Mouse (Mus musculus) hindbrain, postnatal 0 days (tissue): ENCODE data around the gene Btg1. TPM values are rescaled to one million over a fixed set of nuclear protein-coding genes. Genes with fewer than 3 reads are reported as not detected.
A peak's percentile ranks its signal among the peaks of the same experiment; 100 is the strongest.

Experiments
- ATAC-seq: fragments of 200-750 bp; cut with Nextera tagmentation; 2 replicates; pipeline ENCODE4 v1.8.0; 2017; ENCODE audit warnings: mild to moderate bottlenecking, moderate TSS enrichment, moderate library complexity
- DNase-seq: peaks from one replicate; pipeline ENCODE4 v3.0.0-alpha.2; 2015; ENCODE audit warnings: low spot score
- H3K27ac ChIP-seq: fragments of 300-500 bp; sonication (generic); 2 replicates; pipeline ENCODE4 v1.5.1; 2014; ENCODE audit warnings: mild to moderate bottlenecking
- H3K27me3 ChIP-seq: fragments of 300-500 bp; sonication (generic); 2 replicates; pipeline ENCODE4 v1.6.1; 2014; ENCODE audit warnings: low read length, mixed read lengths; ENCODE audit not compliant: insufficient read depth
- H3K36me3 ChIP-seq: fragments of 300-500 bp; sonication (generic); 2 replicates; pipeline ENCODE4 v1.6.1; 2014; ENCODE audit warnings: low read length, mixed read lengths; ENCODE audit not compliant: insufficient read depth
- H3K4me1 ChIP-seq: fragments of 300-500 bp; sonication (generic); 2 replicates; pipeline ENCODE4 v1.6.1; 2014; ENCODE audit warnings: antibody characterized with exemption, low read length, mixed read lengths; ENCODE audit not compliant: insufficient read depth
- H3K4me2 ChIP-seq: fragments of 300-500 bp; sonication (generic); 2 replicates; pipeline ENCODE4 v1.6.1; 2014; ENCODE audit warnings: low read depth, mild to moderate bottlenecking, low read length, moderate library complexity, mixed read lengths
- H3K4me3 ChIP-seq: fragments of 300-500 bp; sonication (generic); 2 replicates; pipeline ENCODE4 v1.5.1; 2014; ENCODE audit warnings: low read length
- H3K9ac ChIP-seq: fragments of 300-500 bp; sonication (generic); replicated peaks from 2 replicates; pipeline ENCODE4 v1.6.1; 2014; ENCODE audit warnings: mild to moderate bottlenecking, low read length, moderate library complexity, mixed read lengths
- H3K9me3 ChIP-seq: fragments of 300-500 bp; sonication (generic); 2 replicates; pipeline ENCODE4 v1.6.1; 2016; ENCODE audit warnings: low read length, mixed read lengths
- CTCF ChIP-seq: IDR thresholded peaks from 2 replicates; pipeline ENCODE4 v1.5.1; 2016; ENCODE audit warnings: antibody characterized with exemption, control low read depth, low read depth
- WGBS: fragments of 180-500 bp; shearing (Covaris S2); extraction: QIAGEN DNeasy Blood & Tissue Kit; methylation state at CpG from one replicate; pipeline ENCODE4 v1.1.7; 2014; 5-methylcytosine and 5-hydroxymethylcytosine counted together
- polyA plus RNA-seq: library from polyadenylated mRNA; unstranded; fragments of >200 nt; fragmentation: Nextera tagmentation; extraction: Ambion mirVana; gene quantifications from 2 replicates; pipeline ENCODE4 v1.2.1, GENCODE M21; 2015
- total RNA-seq: library from RNA; depleted of rRNA; stranded (reverse); fragments of >200 nt; gene quantifications from 2 replicates; pipeline ENCODE4 v1.2.3, GENCODE M21; 2014

Btg1 gene
- total and polyA plus RNA-seq, 2 experiments from 2014 or later: 18.9 to 28.6 TPM

DNA sequence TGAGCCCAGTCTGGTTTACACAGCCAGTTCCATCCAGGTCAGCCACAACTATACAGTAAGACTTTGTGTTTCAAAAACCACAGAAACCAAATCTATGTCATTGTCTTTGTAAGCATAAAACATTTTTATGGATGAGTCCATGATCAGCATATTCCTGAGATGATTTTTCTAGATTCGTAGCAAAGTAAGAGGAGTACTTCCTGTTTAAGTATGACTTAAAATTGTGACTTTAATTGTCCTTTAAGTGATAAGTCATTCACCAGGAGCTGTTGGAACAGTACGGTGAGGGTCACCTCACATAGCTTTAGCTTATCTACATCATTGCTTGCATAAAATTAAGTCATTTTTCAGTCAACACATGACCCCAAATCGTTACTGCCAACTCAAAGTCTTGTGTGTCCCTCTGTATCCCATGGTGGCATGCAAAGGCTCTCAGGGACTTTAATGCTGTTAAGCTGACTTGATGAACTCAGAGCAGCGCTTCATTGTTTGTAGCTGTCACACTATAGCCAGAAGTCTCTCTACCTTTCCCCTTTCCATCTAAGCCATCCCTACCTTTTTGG lies 6.9 kb downstream of the Btg1 start:
- 81% methylated on average over 4 of the region's 4 CpGs for WGBS
- Histone ChIP-seq H3K4me3 (peak overlapping the region; percentile 45), H3K4me1 (peaks cover 21% of the 10 kb centered on the region), H3K9me3 (no peaks in the 10 kb centered on the region), H3K9ac (no peak overlapping the region), H3K27me3 (no peaks in the 10 kb centered on the region), H3K36me3 (0 out of 2 replicates have a peak, but pooled peaks cover 3% of the 10 kb centered on the region), H3K4me2 (peak overlapping the region; percentile 83), H3K27ac (no peak overlapping the region)
- TF ChIP-seq CTCF: no peak
- DNase-seq (no peak), ATAC-seq (no peak)

DNA sequence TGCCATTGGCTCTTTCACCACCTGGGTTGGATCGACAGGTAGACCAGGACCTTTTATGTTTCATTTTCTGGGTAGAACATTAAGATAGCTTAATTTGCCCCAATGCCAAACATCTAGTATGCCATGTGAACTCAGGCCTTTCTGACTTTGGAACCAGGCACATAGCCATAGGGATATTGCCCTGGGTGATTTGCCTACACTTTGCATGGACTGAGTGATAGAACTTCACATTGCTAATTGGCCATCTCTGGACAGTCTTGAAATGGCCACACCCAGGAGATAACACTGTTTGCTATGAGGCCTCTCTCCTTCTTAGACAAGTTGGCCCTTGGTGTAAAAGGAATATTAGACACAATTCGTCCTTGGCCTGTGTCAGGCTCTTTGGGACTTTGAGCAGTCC lies 7.6 kb downstream of the Btg1 start:
- DNase-seq (no peak), ATAC-seq (no peak)
- no peak for TF ChIP-seq CTCF
- H3K27me3 ChIP-seq: no peaks in the 10 kb centered on the region
- peak overlapping the region; percentile 83 for H3K4me2 ChIP-seq
- no peaks in the 10 kb centered on the region for H3K9me3 ChIP-seq
- 0 out of 2 replicates have a peak, but pooled peaks cover 7% of the 10 kb centered on the region for H3K36me3 ChIP-seq
- H3K9ac ChIP-seq: no peak overlapping the region
- 89% methylated on average over 2 of the region's 2 CpGs for WGBS
- H3K27ac ChIP-seq: no peak overlapping the region
- H3K4me1 ChIP-seq: peaks cover 22% of the 10 kb centered on the region
- peak overlapping the region; percentile 9; the same call in 1 of the 2 replicates for H3K4me3 ChIP-seq

DNA sequence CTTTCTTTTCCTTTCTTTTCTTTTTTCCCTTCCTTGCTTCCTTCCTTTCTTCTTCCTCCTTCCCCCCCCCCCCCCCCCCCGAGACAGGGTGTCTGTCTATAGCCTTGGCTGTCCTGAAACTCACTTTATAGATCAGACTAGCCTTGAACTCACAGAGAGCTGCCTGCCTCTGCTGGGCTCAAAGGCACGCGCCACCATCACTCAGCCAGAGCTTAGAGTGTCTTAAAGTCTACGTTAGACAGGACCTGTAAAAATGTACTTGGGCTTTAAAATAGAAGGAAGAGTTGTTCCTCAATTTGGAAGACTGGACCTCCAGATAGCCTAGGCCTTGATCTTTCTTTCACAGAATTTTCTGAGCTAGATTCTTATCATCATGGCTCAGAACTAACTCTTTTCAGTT lies 8.3 kb downstream of the Btg1 start:
- Histone ChIP-seq H3K4me3 (0 out of 2 replicates have a peak overlapping the region, but pooled peaks have one; percentile 2), H3K9me3 (no peaks in the 10 kb centered on the region), H3K27me3 (no peaks in the 10 kb centered on the region), H3K4me2 (peak overlapping the region; percentile 83), H3K9ac (no peak overlapping the region), H3K27ac (no peak overlapping the region), H3K36me3 (0 out of 2 replicates have a peak, but pooled peaks cover 7% of the 10 kb centered on the region), H3K4me1 (peaks cover 23% of the 10 kb centered on the region)
- WGBS: 90% methylated on average over 3 of the region's 4 CpGs
- no peak for TF ChIP-seq CTCF
- DNase-seq: no peak
- no peak for ATAC-seq

DNA sequence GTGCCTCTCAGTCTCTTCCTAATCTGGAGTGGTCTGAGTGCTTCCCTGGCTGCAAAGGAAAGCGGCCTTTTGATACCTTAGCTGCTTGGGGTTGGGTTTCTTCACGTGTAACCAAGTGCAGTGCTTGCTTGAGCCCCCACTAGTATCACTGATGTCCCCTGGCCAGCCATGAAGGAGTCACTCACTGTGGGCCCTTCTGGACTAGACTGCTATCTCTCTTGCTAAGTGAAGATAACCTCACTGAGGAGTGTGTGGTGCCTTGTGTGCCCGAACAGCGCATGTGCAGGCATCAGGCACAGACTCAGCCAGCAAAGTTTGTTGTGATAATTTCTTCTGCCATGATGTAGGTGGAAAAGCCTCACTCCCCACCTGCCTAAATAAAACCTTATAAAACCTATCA lies 8.9 kb downstream of the Btg1 start:
- Histone ChIP-seq H3K4me2 (peak overlapping the region; percentile 83), H3K36me3 (0 out of 2 replicates have a peak, but pooled peaks cover 7% of the 10 kb centered on the region), H3K27ac (no peak overlapping the region), H3K9ac (no peak overlapping the region), H3K9me3 (no peaks in the 10 kb centered on the region), H3K4me1 (peaks cover 26% of the 10 kb centered on the region), H3K27me3 (no peaks in the 10 kb centered on the region), H3K4me3 (0 out of 2 replicates have a peak overlapping the region, but pooled peaks have one; percentile 2)
- ATAC-seq (no peak), DNase-seq (no peak)
- WGBS: 74% methylated on average over 4 of the region's 4 CpGs
- no peak for TF ChIP-seq CTCF

DNA sequence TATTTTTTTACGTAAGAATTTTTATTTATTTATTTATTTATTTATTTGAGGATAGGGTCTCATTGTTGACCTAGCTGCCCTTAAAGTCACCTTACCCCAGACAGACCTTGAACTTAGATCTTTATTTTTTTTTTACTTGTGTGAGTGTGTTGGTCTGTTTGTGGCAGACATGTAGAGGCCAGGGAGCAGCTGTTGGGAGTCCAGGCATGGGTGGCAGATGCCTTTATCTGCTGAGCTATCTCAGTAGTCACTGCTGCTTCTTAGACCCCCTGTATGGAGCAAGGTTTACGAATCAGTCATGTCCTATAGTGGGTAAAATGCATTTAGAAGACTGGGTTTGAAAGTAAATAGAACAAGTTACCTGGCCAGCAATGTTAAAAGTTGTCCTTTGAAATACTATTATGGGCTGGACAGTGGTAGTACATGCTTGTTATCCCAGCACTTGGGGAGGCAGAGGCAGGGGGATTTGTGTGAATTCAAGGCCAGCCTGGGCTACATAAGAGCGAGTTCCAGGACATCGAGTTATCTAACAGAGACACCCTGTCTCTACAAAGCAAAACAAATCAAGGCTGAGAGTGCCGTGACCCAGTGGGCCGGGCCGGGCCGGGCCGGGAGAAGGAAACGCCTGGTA lies 9.4 kb downstream of the Btg1 start:
- no peaks in the 10 kb centered on the region for H3K27me3 ChIP-seq
- DNase-seq: no peak
- no peaks in the 10 kb centered on the region for H3K9me3 ChIP-seq
- ATAC-seq: no peak
- H3K4me3 ChIP-seq: no peak overlapping the region
- TF ChIP-seq CTCF: no peak
- H3K36me3 ChIP-seq: 0 out of 2 replicates have a peak, but pooled peaks cover 7% of the 10 kb centered on the region
- peak overlapping the region; percentile 83; the same call in 1 of the 2 replicates for H3K4me2 ChIP-seq
- 94% methylated on average over 10 of the region's 10 CpGs for WGBS
- H3K4me1 ChIP-seq: peaks cover 26% of the 10 kb centered on the region
- H3K27ac ChIP-seq: no peak overlapping the region
- H3K9ac ChIP-seq: no peak overlapping the region

DNA sequence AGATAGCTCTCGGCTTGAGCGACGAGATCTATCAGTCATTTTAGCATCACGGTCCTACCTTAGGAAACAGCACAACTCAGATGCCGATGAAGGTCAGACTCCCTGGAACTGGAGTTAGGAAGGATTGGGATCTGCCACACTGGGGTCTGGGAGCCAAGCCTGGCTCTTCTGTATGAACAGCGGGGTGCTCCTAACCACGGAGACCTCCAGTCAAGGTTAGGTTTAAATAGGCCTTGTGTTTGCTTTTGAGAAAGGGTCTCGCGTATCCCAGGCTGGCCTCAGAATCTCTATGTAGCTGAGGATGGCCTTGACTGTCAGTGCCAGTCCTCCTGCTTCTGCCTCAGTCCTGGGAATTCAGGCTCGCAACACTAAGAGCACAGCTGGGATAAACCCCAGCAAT lies 10.5 kb downstream of the Btg1 start:
- 90% methylated on average over 10 of the region's 10 CpGs for WGBS
- H3K4me1 ChIP-seq: peaks cover 26% of the 10 kb centered on the region
- H3K27ac ChIP-seq: no peak overlapping the region

More for the DNA sequence above, 10.5 kb downstream of the Btg1 start:
- H3K4me3 ChIP-seq: no peak overlapping the region
- no peak for ATAC-seq
- TF ChIP-seq CTCF: no peak
- no peaks in the 10 kb centered on the region for H3K9me3 ChIP-seq
- no peak overlapping the region; the same call in 1 of the 2 replicates for H3K4me2 ChIP-seq
- no peak for DNase-seq
- H3K27me3 ChIP-seq: no peaks in the 10 kb centered on the region
- H3K36me3 ChIP-seq: 0 out of 2 replicates have a peak, but pooled peaks cover 7% of the 10 kb centered on the region
- H3K9ac ChIP-seq: no peak overlapping the region
